Mouse (Mus musculus): ENCODE measurements around the gene C1rl. TPM values are rescaled to one million over a fixed set of nuclear protein-coding genes. Genes with fewer than 3 reads are reported as not detected.
"Not testable (repeated sequence)": the region's sequence is repeated elsewhere in the genome, so short reads cannot be mapped to it uniquely, and the experiment has no call there.

Gene C1rl
- total RNA-seq, 2 experiments from 2014 or later, result 0.25 to 0.37 TPM

DNA sequence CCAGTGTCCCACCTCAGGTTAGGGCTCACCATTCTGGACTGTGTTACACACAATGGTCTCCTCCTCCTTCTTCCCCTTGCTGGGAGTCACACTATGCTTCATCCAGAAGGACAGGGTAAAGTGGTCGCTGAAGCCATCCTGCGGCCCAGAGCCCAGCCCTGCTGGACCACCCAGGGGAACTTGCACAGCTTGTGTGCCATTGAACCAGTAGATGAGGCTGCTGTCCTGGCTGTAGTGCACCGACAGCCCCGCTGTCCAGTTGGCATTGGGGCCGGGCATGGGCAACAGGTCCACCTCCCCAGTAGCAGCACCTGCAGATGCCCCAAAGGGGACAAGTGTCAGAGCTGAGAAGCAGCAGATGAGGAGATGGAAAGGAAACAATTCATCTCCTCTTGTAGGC is 35.1 kb upstream of the C1rl start:
- no peak for DNase-seq (ENCODE audit: extremely low spot score in 1 of 2, low spot score in 2 of 2)
- Histone ChIP-seq H3K27ac (no peak overlapping the region), H3K4me3 (no peak overlapping the region)
- intact Hi-C loops (cut with DNase I), result no loop called here
- TF ChIP-seq CTCF (IDR thresholded peaks at IDR 0.05), result no peak

GRCm38 (mm10) chr6:124458505-124458904 is 34.4 kb upstream of the C1rl start:
- no peak for TF ChIP-seq CTCF (IDR thresholded peaks at IDR 0.05)

GRCm38 (mm10) chr6:124459388-124459787 is 33.5 kb upstream of the C1rl start:
- Histone ChIP-seq H3K27ac (no peak overlapping the region), H3K4me3 (no peak overlapping the region)
- DNase-seq (ENCODE audit: extremely low spot score in 1 of 2, low spot score in 2 of 2), result no peak
- TF ChIP-seq CTCF (IDR thresholded peaks at IDR 0.05), result no peak
- intact Hi-C loops (cut with DNase I), result no loop called here

More at GRCm38 (mm10) chr6:124458505-124458904, 34.4 kb upstream of the C1rl start:
- Histone ChIP-seq H3K27ac (no peak overlapping the region), H3K4me3 (no peak overlapping the region)
- intact Hi-C loops (cut with DNase I), result no loop called here
- DNase-seq (ENCODE audit: extremely low spot score in 1 of 2, low spot score in 2 of 2), result no peak

DNA sequence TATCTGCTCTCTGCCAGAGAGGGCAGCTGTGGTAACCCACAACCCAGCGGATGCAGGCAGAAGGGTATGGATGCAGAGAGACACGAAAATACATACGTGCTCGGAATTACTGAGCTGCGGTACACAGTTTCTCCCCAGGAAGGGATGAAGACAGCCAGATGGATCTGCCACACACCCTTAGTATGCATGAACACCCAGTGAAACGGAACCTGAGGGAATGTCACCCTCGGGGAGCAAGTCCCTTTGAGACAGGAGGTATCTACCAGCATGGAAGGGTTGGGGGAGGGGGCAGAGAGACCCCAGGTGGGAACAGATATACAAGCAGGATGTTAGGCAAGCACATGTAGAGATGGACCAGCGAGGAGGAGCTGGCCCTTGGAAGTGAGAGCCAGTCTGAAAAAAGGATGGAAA is 29.0 kb upstream of the C1rl start:
- intact Hi-C loops (cut with DNase I), result loop anchor here (2.0 kb wide), 1 partner anchor 49 kb away; the partner anchor contains the start of gene Pex5
- no peak for TF ChIP-seq CTCF (IDR thresholded peaks at IDR 0.05)
- peak in 1 of 2 experiments; percentile 32 for DNase-seq (ENCODE audit: extremely low spot score in 1 of 2, low spot score in 2 of 2)
- Histone ChIP-seq H3K4me3 (peak overlapping the region; percentile 74), H3K27ac (peak overlapping the region; percentile 90)

DNA sequence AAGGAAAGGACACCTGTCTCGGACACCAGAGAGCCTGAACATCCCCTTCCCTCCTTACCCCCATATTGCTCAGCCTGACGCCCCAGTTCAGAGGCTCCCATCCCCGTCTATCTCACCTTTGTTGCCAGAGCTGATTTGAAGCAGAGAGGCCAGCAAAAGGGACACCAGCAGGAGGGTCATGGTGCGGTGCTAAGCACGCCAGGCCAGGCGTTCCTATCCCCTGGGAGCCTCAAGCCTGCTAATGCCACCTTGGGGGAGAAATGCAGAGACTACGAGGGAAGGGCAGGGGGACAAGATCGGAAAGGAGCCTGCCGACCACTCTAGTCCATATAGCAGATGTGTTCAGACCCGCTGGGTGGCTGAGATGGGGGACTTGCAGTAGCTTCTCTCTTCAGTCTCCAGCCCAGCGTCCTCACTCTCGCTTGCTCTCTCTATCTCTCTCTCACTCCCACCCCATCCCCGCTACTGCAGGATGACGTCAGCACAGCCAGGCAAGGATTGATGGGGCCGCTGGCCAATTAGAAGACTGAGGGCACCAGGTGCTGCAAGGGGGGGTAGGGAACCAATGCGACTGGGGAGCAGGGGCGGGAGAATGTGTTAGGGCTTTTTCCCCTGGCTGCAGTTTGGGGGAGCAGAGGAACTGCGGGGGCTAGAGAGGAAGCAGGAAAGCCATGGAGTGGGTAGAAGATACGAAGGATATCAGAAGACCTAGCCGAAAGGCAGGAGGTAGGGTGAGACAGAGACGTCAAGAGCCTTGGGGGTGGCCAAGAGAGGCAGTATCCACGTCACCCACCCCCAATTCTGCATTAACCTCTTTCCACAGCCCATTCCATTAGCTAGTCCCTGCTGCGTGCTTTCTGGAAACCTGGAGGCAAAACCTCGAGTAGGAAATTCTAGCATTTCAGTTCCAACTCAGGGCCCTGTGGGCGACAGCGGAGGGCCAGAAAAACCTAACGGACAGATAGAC is 28.3 kb upstream of the C1rl start, which contains the start of gene Clstn3:
Gene Clstn3, minus strand, starts transcription at position 490 of the 967 bp plus-strand sequence.
- Histone ChIP-seq H3K4me3 (peak within 1 kb of the TSS; percentile 74), H3K27ac (peak within 1 kb of the TSS; percentile 92)
- no peak for TF ChIP-seq CTCF (IDR thresholded peaks at IDR 0.05)
- DNase-seq (ENCODE audit: extremely low spot score in 1 of 2, low spot score in 2 of 2), result peak; percentile 92 to 95
- intact Hi-C loops (cut with DNase I), result loop anchor here (2.0 kb wide), 1 partner anchor 50 kb away; the partner anchor contains the start of gene Pex5

- DNase-seq (ENCODE audit: extremely low spot score in 1 of 2, low spot score in 2 of 2), result no peak
- peak overlapping the region; percentile 74 for H3K4me3 ChIP-seq
- TF ChIP-seq CTCF (IDR thresholded peaks at IDR 0.05), result no peak
- intact Hi-C loops (cut with DNase I), result loop anchor here (2.0 kb wide), 1 partner anchor 50 kb away; the partner anchor contains the start of gene Pex5
- H3K27ac ChIP-seq, result peak overlapping the region; percentile 92
Measured at GRCm38 (mm10) chr6:124465299-124465698, 27.6 kb upstream of the C1rl start.

DNA sequence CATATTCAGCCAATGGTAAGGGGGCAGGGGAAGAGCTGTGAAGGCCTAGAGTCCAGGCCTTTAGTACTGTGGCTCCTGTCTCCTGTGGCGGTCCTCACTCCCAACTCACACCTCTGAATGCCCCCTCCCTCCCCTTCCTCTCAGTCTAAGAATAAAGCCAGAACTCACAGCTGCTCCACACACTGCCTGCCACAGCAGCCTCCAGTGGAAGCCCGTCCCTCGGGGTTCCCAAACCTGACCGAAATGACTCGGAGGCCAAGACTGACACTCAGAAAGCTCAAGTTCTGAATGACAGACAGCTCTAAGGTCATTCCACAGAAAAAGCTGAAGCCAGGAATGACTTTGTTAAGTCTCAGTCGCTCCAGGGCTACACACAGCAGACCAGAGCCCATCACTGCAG is 27.2 kb upstream of the C1rl start:
- peak overlapping the region; percentile 74; the same call in 1 of the 2 replicates for H3K4me3 ChIP-seq
- H3K27ac ChIP-seq, result peak overlapping the region; percentile 92
- intact Hi-C loops (cut with DNase I), result loop anchor here (2.0 kb wide), 1 partner anchor 51 kb away; the partner anchor contains the start of gene Pex5
- no peak for TF ChIP-seq CTCF (IDR thresholded peaks at IDR 0.05)
- no peak for DNase-seq (ENCODE audit: extremely low spot score in 1 of 2, low spot score in 2 of 2)

GRCm38 (mm10) chr6:124471121-124471520 is 21.8 kb upstream of the C1rl start:
- Histone ChIP-seq H3K27ac (no peak overlapping the region), H3K4me3 (no peak overlapping the region)
- no peak for TF ChIP-seq CTCF (IDR thresholded peaks at IDR 0.05)
- intact Hi-C loops (cut with DNase I), result no loop called here
- DNase-seq (ENCODE audit: extremely low spot score in 1 of 2, low spot score in 2 of 2), result no peak

DNA sequence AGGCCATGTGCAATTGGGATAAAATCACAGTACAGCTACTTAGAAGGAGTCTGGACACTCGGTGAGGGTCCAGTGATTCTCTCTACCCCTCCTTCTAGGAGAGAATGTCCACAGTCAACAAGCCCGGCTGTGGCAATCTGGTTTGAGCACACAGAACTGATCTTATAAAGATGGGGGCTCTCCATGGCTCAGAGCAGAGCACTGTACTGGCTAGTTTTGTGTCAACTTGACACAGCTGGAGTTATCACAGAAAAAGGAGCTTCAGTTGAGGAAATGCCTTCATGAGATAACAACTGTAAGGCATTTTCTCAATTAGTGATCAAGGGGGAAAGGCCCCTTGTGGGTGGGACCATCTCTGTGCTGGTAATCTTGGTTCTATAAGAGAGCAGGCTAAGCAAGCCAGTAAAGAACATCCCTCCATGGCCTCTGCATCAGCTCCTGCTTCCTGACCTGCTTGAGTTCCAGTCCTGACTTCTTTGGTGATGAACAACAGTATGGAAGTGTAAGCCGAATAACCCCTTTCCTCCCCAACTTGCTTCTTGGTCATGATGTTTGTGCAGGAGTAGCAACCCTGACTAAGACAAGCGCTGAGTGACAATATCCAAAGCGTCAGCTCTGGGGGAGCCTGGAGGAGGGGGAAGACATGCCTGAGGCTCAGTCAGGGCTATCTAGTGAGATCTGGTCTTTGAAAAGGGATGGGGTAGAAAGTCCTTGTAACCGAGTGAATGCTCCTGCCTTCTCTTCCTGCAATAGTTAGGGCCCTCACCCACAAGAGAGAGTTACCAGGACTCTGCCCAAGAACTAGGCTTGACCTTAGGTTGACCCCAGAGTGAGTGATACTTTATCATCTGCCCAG is 20.9 kb upstream of the C1rl start:
- intact Hi-C loops (cut with DNase I); H3K27ac ChIP-seq; DNase-seq (ENCODE audit: extremely low spot score in 1 of 2, low spot score in 2 of 2); H3K4me3 ChIP-seq: not testable (repeated sequence)

DNA sequence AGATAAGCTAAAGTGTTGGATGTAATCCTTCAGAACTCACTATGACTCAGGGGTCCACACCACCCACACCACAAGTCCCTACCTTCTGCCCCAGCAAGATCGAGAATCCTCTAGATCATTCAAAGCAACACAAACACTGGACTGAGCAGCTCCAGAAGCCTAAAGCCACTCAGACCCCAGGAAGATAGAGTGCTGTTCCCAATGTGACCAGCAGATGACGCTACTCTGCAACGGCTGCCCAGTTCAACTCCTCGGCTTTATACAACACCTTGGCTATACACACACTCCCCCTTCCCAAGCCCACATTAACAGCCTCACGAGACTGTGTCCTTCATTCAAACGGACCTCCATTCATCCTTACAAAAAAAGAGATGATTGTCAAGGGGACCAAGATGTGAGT is 20.1 kb upstream of the C1rl start:
- intact Hi-C loops (cut with DNase I), result no loop called here
- no peak overlapping the region for H3K4me3 ChIP-seq
- DNase-seq (ENCODE audit: extremely low spot score in 1 of 2, low spot score in 2 of 2), result peak in 1 of 2 experiments; percentile 52
- no peak overlapping the region for H3K27ac ChIP-seq
- TF ChIP-seq CTCF (IDR thresholded peaks at IDR 0.05), result peak; percentile 83

DNA sequence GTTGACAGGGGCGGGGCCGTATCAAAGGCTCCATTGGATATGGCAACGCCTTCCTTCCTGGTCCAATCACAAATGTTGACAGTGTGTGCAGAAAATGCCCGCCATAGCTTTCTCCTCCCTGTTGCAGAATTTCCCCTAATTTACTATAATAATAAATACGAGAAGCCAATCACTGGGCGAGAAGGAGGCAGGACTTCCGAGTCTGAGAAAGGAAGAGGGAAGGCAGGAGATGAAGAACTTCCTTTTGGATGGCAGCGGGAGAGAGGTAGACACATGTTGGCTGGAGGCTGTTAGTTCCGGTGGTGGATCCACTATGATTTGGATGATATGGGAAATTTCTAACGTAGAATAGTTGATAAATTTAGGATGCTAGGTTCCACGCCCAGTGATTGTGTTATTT is 18.3 kb upstream of the C1rl start:
- intact Hi-C loops (cut with DNase I), result no loop called here
- no peak overlapping the region for H3K27ac ChIP-seq
- no peak for TF ChIP-seq CTCF (IDR thresholded peaks at IDR 0.05)
- DNase-seq (ENCODE audit: extremely low spot score in 1 of 2, low spot score in 2 of 2), result no peak
- H3K4me3 ChIP-seq, result no peak overlapping the region

DNA sequence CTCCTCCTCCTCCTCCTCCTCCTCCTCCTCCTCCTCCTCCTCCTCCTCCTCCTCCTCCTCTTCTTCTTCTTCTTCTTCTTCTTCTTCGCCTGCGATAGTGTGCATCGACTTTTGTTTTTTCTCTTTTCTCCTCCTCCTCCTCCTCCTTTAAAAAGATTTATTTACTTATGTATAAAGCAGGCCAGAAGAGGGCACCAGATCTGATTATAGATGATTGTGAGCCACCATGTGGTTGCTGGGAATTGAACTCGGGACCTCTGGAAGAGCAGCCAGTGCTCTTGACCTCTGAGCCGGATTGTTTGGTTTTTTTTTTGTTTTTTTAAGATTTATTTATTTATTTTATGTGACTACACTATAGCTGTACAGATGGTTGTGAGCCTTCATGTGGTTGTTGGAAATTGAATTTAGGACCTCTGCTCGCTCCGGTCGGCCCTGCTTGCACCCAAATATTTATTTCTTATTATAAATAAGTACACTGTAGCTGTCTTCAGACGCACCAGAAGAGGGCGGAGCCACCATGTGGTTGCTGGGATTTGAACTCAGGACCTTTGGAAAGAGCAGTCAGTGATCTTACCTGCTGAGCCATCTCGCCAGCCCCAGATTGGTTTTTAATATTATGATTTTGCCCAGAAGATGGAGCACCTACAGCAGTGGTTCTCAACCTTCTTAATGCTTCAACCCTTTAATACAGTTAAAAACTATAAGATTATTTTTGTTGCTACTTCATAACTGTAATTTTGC is 17.4 kb upstream of the C1rl start:
- H3K4me3 ChIP-seq; intact Hi-C loops (cut with DNase I); DNase-seq (ENCODE audit: extremely low spot score in 1 of 2, low spot score in 2 of 2); H3K27ac ChIP-seq: not testable (repeated sequence)

Data from left cerebral cortex, adult 2 months (tissue).